ENCODE assay signal across 10 mouse cellular contexts in genomic region chr7:104603173-104603572, GRCm38 (mm10). TPM values are rescaled to one million over a fixed set of nuclear protein-coding genes. Genes with fewer than 3 reads are reported as not detected.
DNase-seq lines count a peak whose midpoint lies in the region; TF ChIP-seq lines count a peak whose summit lies in the region.
"Had no signal": no experiment of that assay in that cellular context is flagged by ENCODE, and none has a peak within 500 bp of the region (broad histone marks: within the 10 kb centered on the region; RNA-seq: fewer than 3 reads in every experiment).

No protein-coding gene starts in this region.

- H3K9me3 ChIP-seq in ES-E14 (ENCODE audit: control insufficient read depth, insufficient read depth, low read depth, low read length): no peaks in the 10 kb centered on the region

- no peak for TF ChIP-seq POLR2A in brain, embryonic 14.5 days (IDR thresholded peaks at IDR 0.05; ENCODE audit: borderline replicate concordance, extremely low read depth, insufficient read depth, insufficient read length, poor library complexity, severe bottlenecking)

- H3K4me1 ChIP-seq in ES-E14 (ENCODE audit: control insufficient read depth in 2 of 2, insufficient read depth in 2 of 2, low read length in 2 of 2, poor library complexity in 1 of 2): no peaks in the 10 kb centered on the region

- TF ChIP-seq CTCF in layer of hippocampus, adult 2 months (conservative IDR thresholded peaks at IDR 0.05): peak; percentile 65
- TF ChIP-seq CTCF in brain, embryonic 14.5 days (IDR thresholded peaks at IDR 0.05; ENCODE audit: borderline replicate concordance, extremely low read depth, insufficient read depth, insufficient read length): peak; percentile 56; the same call in 1 of the 2 replicates

- H3K27ac ChIP-seq in layer of hippocampus, adult 2 months: no peak overlapping the region
- no peak overlapping the region for H3K27ac ChIP-seq in ES-E14 (ENCODE audit: insufficient read depth, low read depth, low read length, poor library complexity, severe bottlenecking)

- no peak for DNase-seq in layer of hippocampus, adult 2 months (ENCODE audit: low spot score in 2 of 2)
- no peak for DNase-seq in layer of hippocampus, adult 8-10 months (ENCODE audit: low spot score in 2 of 2)
- DNase-seq in ES-E14 (ENCODE audit: low read depth, low spot score): peak; percentile 40
- peak; percentile 8 for DNase-seq in brain, embryonic 14.5 days (ENCODE audit: low read depth)
- DNase-seq in kidney, postnatal 25 days: peak; percentile 33 to 51
- DNase-seq in skeletal muscle tissue, adult 2 months (ENCODE audit: low read depth, low spot score): peak; percentile 3
- no peak for DNase-seq in left cerebral cortex, postnatal 10 days (ENCODE audit: extremely low spot score in 1 of 2, low spot score in 2 of 2)
- no peak for DNase-seq in cerebellum, adult 9-10 months

- intact Hi-C loops in left cerebral cortex, postnatal 10 days (cut with DNase I): no loop called here

- H3K36me3 ChIP-seq in ES-E14 (ENCODE audit: control insufficient read depth, insufficient read depth, low read length, poor library complexity, severe bottlenecking): no peaks in the 10 kb centered on the region

- no peak overlapping the region for H3K9ac ChIP-seq in ES-E14 (ENCODE audit: insufficient read depth, low read depth, low read length, poor library complexity, severe bottlenecking)

- H3K4me3 ChIP-seq in layer of hippocampus, adult 2 months: no peak overlapping the region
- no peak overlapping the region for H3K4me3 ChIP-seq in ES-E14 (ENCODE audit: insufficient read depth in 1 of 2, low read depth in 1 of 2, low read length in 2 of 2, poor library complexity in 1 of 2, severe bottlenecking in 1 of 2)

- in situ Hi-C loops in ES-E14 (cut with MboI; ENCODE audit: low sequenced_read_pairs in 2 of 2, unreplicated experiment in 2 of 2): loop anchor here in 1 of 2 experiments (25.0 kb wide), 1 partner anchor 416 kb away; the partner anchor contains the start of genes Olfr648 and Olfr649

TF ChIP-seq in ES-E14, 5 proteins besides CTCF, POLR2A, EP300 and RAD21:
- no peak for TF ChIP-seq ZNF384 (IDR thresholded peaks at IDR 0.05; ENCODE audit: low read depth, low read length)
- peak; percentile 72; the same call in 1 of the 2 replicates for TF ChIP-seq ZC3H11A (IDR thresholded peaks at IDR 0.05; ENCODE audit: borderline replicate concordance, low read depth, low read length)

RNA-seq across cellular contexts. Expression of gene Olfr655, which starts 1.6 kb away (rescaled TPM):
- not detected for total RNA-seq in layer of hippocampus, adult 2 months (2021)
- total RNA-seq in layer of hippocampus, adult 8-10 months (2022): not detected
- total RNA-seq in ES-E14 (2012; rRNA removed): not detected in 2 replicates
- polyA plus RNA-seq in brain, embryonic 14.5 days (2012; rRNA removed): not detected in 2 replicates
- total RNA-seq in left cerebral cortex, postnatal 10 days (2021): not detected
- polyA plus RNA-seq: heart, embryonic 16.5 days; stomach, embryonic 14.5 days had no signal

RNA-seq across cellular contexts. Expression of gene Olfr656, which starts 10.6 kb away (rescaled TPM):
- total RNA-seq in layer of hippocampus, adult 2 months (2021): not detected
- total RNA-seq in layer of hippocampus, adult 8-10 months (2022): not detected
- total RNA-seq in ES-E14 (2012; rRNA removed): not detected in 2 replicates
- polyA plus RNA-seq in brain, embryonic 14.5 days (2012; rRNA removed): not detected in 2 replicates
- not detected for total RNA-seq in left cerebral cortex, postnatal 10 days (2021)
- polyA plus RNA-seq: heart, embryonic 16.5 days; stomach, embryonic 14.5 days had no signal

RNA-seq across cellular contexts. Expression of gene Olfr654, which starts 16.3 kb away (rescaled TPM):
- not detected for total RNA-seq in layer of hippocampus, adult 2 months (2021)
- total RNA-seq in layer of hippocampus, adult 8-10 months (2022): not detected
- total RNA-seq in ES-E14 (2012; rRNA removed): not detected in 2 replicates
- not detected in 2 replicates for polyA plus RNA-seq in brain, embryonic 14.5 days (2012; rRNA removed)
- not detected for total RNA-seq in left cerebral cortex, postnatal 10 days (2021)
- polyA plus RNA-seq: heart, embryonic 16.5 days; stomach, embryonic 14.5 days had no signal

RNA-seq across cellular contexts. Expression of gene Olfr657, which starts 21.4 kb away (rescaled TPM):
- not detected for total RNA-seq in layer of hippocampus, adult 2 months (2021)
- not detected for total RNA-seq in layer of hippocampus, adult 8-10 months (2022)
- total RNA-seq in ES-E14 (2012; rRNA removed): not detected in 2 replicates
- polyA plus RNA-seq in brain, embryonic 14.5 days (2012; rRNA removed): not detected in 2 replicates
- not detected for total RNA-seq in left cerebral cortex, postnatal 10 days (2021)
- polyA plus RNA-seq: heart, embryonic 16.5 days; stomach, embryonic 14.5 days had no signal

RNA-seq across cellular contexts. Expression of gene Olfr653, which starts 26.1 kb away (rescaled TPM):
- total RNA-seq in layer of hippocampus, adult 2 months (2021): not detected
- not detected for total RNA-seq in layer of hippocampus, adult 8-10 months (2022)
- total RNA-seq in ES-E14 (2012; rRNA removed): not detected in 2 replicates
- not detected in 2 replicates for polyA plus RNA-seq in brain, embryonic 14.5 days (2012; rRNA removed)
- total RNA-seq in left cerebral cortex, postnatal 10 days (2021): not detected
- polyA plus RNA-seq: heart, embryonic 16.5 days; stomach, embryonic 14.5 days had no signal

Comparison
In these comparisons a context has a peak if more than half of its experiments do, and no peak if none do; other contexts are left out.
1. DNase-seq: peak in ES-E14 (single experiment), brain, embryonic 14.5 days (single experiment), kidney, postnatal 25 days (2 of 2) and skeletal muscle tissue, adult 2 months (single experiment); none in layer of hippocampus, adult 2 months (0 of 2), layer of hippocampus, adult 8-10 months (0 of 2), left cerebral cortex, postnatal 10 days (0 of 2) and cerebellum, adult 9-10 months (single experiment).